Mouse (Mus musculus) C2C12 (cell line): ENCODE results near the gene Clcf1. TPM values are rescaled to one million over a fixed set of nuclear protein-coding genes. Genes with fewer than 3 reads are reported as not detected.

Experiments used
- H3K27me3 ChIP-seq: one replicate; pipeline ENCODE4 v1.6.1; 2011; ENCODE audit not compliant: control insufficient read depth, insufficient read depth, insufficient read length
- H3K36me3 ChIP-seq: one replicate; pipeline ENCODE4 v1.6.1; 2011; ENCODE audit not compliant: control insufficient read depth, insufficient read depth
- H3K4me3 ChIP-seq: one replicate; pipeline ENCODE4 v1.5.1; 2011; ENCODE audit warnings: mild to moderate bottlenecking, control low read depth; ENCODE audit not compliant: poor library complexity, insufficient read depth, severe bottlenecking
- H3K79me2 ChIP-seq: one replicate; pipeline ENCODE4 v1.6.1; 2011; ENCODE audit not compliant: control insufficient read depth, insufficient read depth
- H3K79me3 ChIP-seq: one replicate; pipeline ENCODE4 v1.6.1; 2011; ENCODE audit warnings: low read depth, control low read depth
- H3ac ChIP-seq: one replicate; pipeline ENCODE3; 2011; ENCODE audit warnings: low read depth; ENCODE audit not compliant: control insufficient read depth, insufficient read length
- CEBPB ChIP-seq: IDR thresholded peaks from one replicate; pipeline ENCODE4 v1.6.1; 2011; ENCODE audit warnings: low read depth, mild to moderate bottlenecking, control low read depth, moderate library complexity
- CTCF ChIP-seq: IDR thresholded peaks from one replicate; pipeline ENCODE4 v1.5.1; 2011; ENCODE audit not compliant: control insufficient read depth, insufficient read depth, insufficient read length
- FOSL1 ChIP-seq: IDR thresholded peaks from one replicate; pipeline ENCODE4 v1.8.0; 2011; ENCODE audit warnings: mild to moderate bottlenecking, low read length; ENCODE audit not compliant: poor library complexity, insufficient read depth, severe bottlenecking
- MAX ChIP-seq: IDR thresholded peaks from one replicate; pipeline ENCODE4 v1.6.1; 2011; ENCODE audit warnings: mild to moderate bottlenecking, control low read depth
- MYOD1 ChIP-seq: IDR thresholded peaks from one replicate; pipeline ENCODE4 v1.6.1; 2011; ENCODE audit warnings: low read depth; ENCODE audit not compliant: control insufficient read depth, insufficient read length
- MYOG ChIP-seq: IDR thresholded peaks from one replicate; pipeline ENCODE4 v1.6.1; 2011; ENCODE audit not compliant: control insufficient read depth, insufficient read length; ENCODE audit errors: extremely low read depth
- USF1 ChIP-seq: IDR thresholded peaks from one replicate; pipeline ENCODE4 v1.6.1; 2011; ENCODE audit warnings: low read depth, mild to moderate bottlenecking, control low read depth, moderate library complexity
- polyA plus RNA-seq: library from polyadenylated mRNA; unstranded; fragments of >200 nt; fragmentation: generic; extraction: Trizol; gene quantifications from one replicate; pipeline ENCODE4 v1.2.1, GENCODE M21; 2012; ENCODE audit warnings: missing spikeins

The Clcf1 gene
- polyA plus RNA-seq, 1 experiment: 24.8 TPM

GRCm38 (mm10) chr19:4170723-4171392, 43.2 kb upstream of the Clcf1 start:
- Histone ChIP-seq H3K79me2 (no peaks in the 10 kb centered on the region), H3K36me3 (no peaks in the 10 kb centered on the region), H3K79me3 (no peaks in the 10 kb centered on the region), H3K4me3 (no peak overlapping the region), H3ac (no peak overlapping the region), H3K27me3 (no peaks in the 10 kb centered on the region)
- TF ChIP-seq MYOG: no peak

DNA sequence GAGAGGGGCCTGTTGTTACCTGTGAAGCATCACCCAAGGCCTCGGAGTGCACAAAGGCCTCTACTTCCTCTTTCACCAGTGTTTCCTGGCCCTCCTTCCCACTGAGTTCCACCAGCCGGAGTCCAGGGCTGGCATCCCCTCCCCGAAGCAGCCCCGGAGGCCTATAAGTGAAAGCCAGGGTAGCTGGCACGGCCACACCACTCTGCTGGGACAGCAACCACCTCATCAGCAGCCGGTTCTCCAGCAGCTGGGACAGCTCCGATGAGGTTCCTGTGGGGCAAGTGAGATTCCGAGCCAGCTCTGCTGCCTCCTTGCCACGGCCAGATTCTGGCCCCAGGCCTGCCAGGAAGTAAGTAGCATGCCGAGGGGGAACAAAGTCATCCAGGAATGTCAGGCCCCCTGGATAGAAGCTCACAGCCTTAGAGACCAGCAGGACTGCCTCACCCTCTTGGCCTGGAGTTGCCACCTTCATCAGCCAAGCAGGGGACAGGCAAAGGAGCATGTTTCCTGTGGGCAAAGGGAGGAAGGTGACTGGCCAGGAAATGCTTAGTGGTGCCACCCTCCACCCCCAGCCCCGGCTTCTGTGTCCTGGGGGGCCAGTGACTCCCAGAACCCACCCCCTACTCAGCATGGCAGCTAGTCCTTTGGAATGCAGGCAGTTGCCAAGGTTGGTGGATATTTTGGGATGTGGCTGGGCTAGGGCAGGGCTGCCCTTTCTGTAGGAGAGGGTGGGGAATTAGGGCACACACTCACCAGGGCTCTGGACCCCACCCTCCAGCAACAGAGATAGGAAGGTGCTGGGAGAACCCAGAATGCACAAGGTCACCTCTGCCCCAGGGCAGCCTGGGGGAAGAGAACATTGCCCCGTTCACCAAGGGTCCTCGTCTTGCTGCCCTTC, 42.4 kb upstream of the Clcf1 start:
- H3K27me3 ChIP-seq: no peaks in the 10 kb centered on the region
- H3ac ChIP-seq: no peak overlapping the region
- H3K79me2 ChIP-seq: no peaks in the 10 kb centered on the region
- no peaks in the 10 kb centered on the region for H3K36me3 ChIP-seq
- H3K4me3 ChIP-seq: no peak overlapping the region
- no peaks in the 10 kb centered on the region for H3K79me3 ChIP-seq
- TF ChIP-seq CEBPB: no peak
- TF ChIP-seq MYOD1: no peak
- TF ChIP-seq FOSL1: no peak
- TF ChIP-seq MAX: no peak
- no peak for TF ChIP-seq USF1
- no peak for TF ChIP-seq MYOG
- no peak for TF ChIP-seq CTCF

DNA sequence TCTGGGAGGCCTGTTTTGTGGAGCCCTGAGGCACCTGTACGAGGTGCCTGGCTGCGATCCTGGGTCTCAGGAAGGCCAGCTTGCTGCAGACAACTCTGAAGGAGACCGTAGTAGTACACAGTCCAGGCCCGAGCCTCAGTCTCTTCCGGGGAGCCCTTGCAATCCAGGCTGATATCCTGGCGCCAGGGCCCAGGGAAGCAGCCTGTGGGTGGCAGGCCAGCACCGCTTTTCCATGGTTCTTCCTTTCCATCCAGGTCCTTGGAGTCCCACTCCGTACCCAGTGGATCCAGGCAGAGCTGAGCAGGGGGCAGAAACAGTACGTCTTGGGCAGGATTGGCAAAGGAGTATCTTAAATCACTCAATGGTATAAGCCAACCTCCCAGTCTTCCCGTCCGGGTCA, 41.1 kb upstream of the Clcf1 start:
- Histone ChIP-seq H3ac (no peak overlapping the region), H3K36me3 (no peaks in the 10 kb centered on the region), H3K79me3 (no peaks in the 10 kb centered on the region), H3K4me3 (no peak overlapping the region), H3K27me3 (no peaks in the 10 kb centered on the region), H3K79me2 (no peaks in the 10 kb centered on the region)
- TF ChIP-seq USF1 (no peak), MAX (no peak), CEBPB (no peak), MYOG (no peak), FOSL1 (no peak), MYOD1 (no peak), CTCF (no peak)

- Histone ChIP-seq H3K79me3 (no peaks in the 10 kb centered on the region), H3K27me3 (no peaks in the 10 kb centered on the region), H3K79me2 (no peaks in the 10 kb centered on the region), H3K4me3 (no peak within 1 kb of the TSS), H3ac (peak within 1 kb of the TSS; percentile 53), H3K36me3 (no peaks in the 10 kb centered on the region)
- TF ChIP-seq CEBPB: no peak
- TF ChIP-seq MYOD1: no peak
- no peak for TF ChIP-seq FOSL1
- no peak for TF ChIP-seq CTCF
- no peak for TF ChIP-seq MAX
- no peak for TF ChIP-seq MYOG
- no peak for TF ChIP-seq USF1
Observed at GRCm38 (mm10) chr19:4175368-4175947, 38.6 kb upstream of the Clcf1 start, which contains the start of gene Carns1. Gene Carns1 (minus strand): TSS chr19:4175479.

DNA sequence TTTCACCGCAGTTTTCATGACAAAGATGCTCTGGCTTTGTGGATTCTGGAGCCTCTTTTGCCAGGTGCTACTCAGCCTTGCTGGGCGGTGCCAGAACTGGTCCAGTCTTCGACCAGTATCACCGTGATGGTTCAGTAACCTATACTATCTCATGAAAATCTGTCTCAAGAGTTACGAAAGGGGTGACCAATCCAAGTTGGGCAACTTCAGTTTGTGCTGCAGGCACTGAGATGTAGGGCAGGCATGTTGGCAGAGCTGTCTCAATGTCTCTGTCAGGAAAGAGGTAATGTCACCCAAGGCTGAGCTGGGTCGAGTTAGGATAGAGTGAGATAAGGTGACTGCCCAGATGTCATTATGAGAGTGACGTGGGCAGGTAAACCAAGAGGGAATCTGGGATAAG, 33.6 kb upstream of the Clcf1 start:
- TF ChIP-seq MYOG (no peak), CTCF (no peak), CEBPB (no peak)

More for the DNA sequence above, 33.6 kb upstream of the Clcf1 start:
- Histone ChIP-seq H3K79me2 (no peaks in the 10 kb centered on the region), H3K79me3 (no peaks in the 10 kb centered on the region), H3K27me3 (no peaks in the 10 kb centered on the region), H3K36me3 (no peaks in the 10 kb centered on the region), H3K4me3 (no peak overlapping the region), H3ac (no peak overlapping the region)
